Comparison of ENCODE assay signal across 11 mouse cellular contexts in the genomic region with DNA sequence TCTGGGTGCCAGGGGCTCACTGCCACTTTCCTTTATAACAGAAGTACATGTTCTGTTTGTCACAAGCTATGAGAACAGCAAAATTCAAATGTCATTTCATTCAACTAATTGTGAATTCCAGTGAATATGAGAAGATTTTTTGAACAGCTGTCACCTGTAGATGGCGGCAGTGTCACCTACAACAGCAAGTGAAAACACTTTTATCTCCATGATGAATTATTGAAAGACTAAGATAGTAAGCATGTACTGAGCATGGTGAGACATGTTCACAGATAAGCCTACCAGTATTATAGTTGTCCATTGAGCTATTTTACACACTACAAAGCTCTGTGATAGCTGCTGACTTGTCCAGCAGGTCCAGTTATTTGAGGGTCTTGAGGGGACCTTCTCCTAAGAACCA. TPM values are rescaled to one million over a fixed set of nuclear protein-coding genes. Genes with fewer than 3 reads are reported as not detected.
DNase-seq lines count a peak whose midpoint lies in the region; ATAC-seq and TF ChIP-seq lines count a peak whose summit lies in the region.
"Had no signal": no experiment of that assay in that cellular context is flagged by ENCODE, and none has a peak within 500 bp of the region (broad histone marks: within the 10 kb centered on the region; RNA-seq: fewer than 3 reads in every experiment).

No protein-coding gene starts in this region.

- no peaks in the 10 kb centered on the region for H3K4me1 ChIP-seq in ES-Bruce4 (ENCODE audit: control insufficient read depth, insufficient read depth, low read length)
- no peaks in the 10 kb centered on the region for H3K4me1 ChIP-seq in hindbrain, embryonic 13.5 days (replicated peaks)
- H3K4me1 ChIP-seq in midbrain, embryonic 11.5 days (ENCODE audit: control insufficient read depth, insufficient read depth, low read length), result no peaks in the 10 kb centered on the region
- H3K4me1 ChIP-seq: lung, embryonic 15.5 days; stomach, embryonic 15.5 days had no signal

- H3K9me3 ChIP-seq in ES-Bruce4 (replicated peaks; ENCODE audit: control insufficient read depth, insufficient read depth, low read length, poor library complexity, severe bottlenecking), result peaks cover 81% of the 10 kb centered on the region
- H3K9me3 ChIP-seq in hindbrain, embryonic 13.5 days, result no peaks in the 10 kb centered on the region
- no peaks in the 10 kb centered on the region for H3K9me3 ChIP-seq in midbrain, embryonic 11.5 days (ENCODE audit: control insufficient read depth, low read length)
- H3K9me3 ChIP-seq: lung, embryonic 15.5 days; stomach, embryonic 15.5 days had no signal

- no peak overlapping the region for H3K9ac ChIP-seq in ES-Bruce4 (ENCODE audit: low read depth, poor library complexity, severe bottlenecking)
- no peak overlapping the region for H3K9ac ChIP-seq in hindbrain, embryonic 13.5 days
- no peak overlapping the region for H3K9ac ChIP-seq in midbrain, embryonic 11.5 days (ENCODE audit: low read length)
- H3K9ac ChIP-seq: lung, embryonic 15.5 days; stomach, embryonic 15.5 days had no signal

- no peaks in the 10 kb centered on the region for H3K27me3 ChIP-seq in ES-Bruce4 (ENCODE audit: control insufficient read depth, insufficient read depth, low read length, poor library complexity, severe bottlenecking)
- no peaks in the 10 kb centered on the region for H3K27me3 ChIP-seq in hindbrain, embryonic 13.5 days
- no peaks in the 10 kb centered on the region for H3K27me3 ChIP-seq in midbrain, embryonic 11.5 days (ENCODE audit: control insufficient read depth, insufficient read depth, low read length)
- H3K27me3 ChIP-seq: lung, embryonic 15.5 days; stomach, embryonic 15.5 days had no signal

- H3K27ac ChIP-seq in layer of hippocampus, adult 2 months, result no peak overlapping the region
- H3K27ac ChIP-seq in ES-Bruce4 (ENCODE audit: insufficient read depth, low read length), result 0 out of 2 replicates have a peak overlapping the region, but pooled peaks have one; percentile 9
- no peak overlapping the region for H3K27ac ChIP-seq in hindbrain, embryonic 13.5 days
- H3K27ac ChIP-seq in midbrain, embryonic 11.5 days (ENCODE audit: low read depth, low read length), result no peak overlapping the region
- H3K27ac ChIP-seq: lung, embryonic 15.5 days; stomach, embryonic 15.5 days had no signal

- 87% methylated on average over 1 of the region's 1 CpGs for WGBS in hindbrain, embryonic 13.5 days
- 78% methylated on average over 1 of the region's 1 CpGs for WGBS in midbrain, embryonic 11.5 days

- H3K4me3 ChIP-seq in layer of hippocampus, adult 2 months, result no peak overlapping the region
- no peak overlapping the region for H3K4me3 ChIP-seq in ES-Bruce4 (ENCODE audit: low read depth, low read length)
- H3K4me3 ChIP-seq in hindbrain, embryonic 13.5 days, result no peak overlapping the region
- no peak overlapping the region for H3K4me3 ChIP-seq in midbrain, embryonic 11.5 days (ENCODE audit: low read depth, low read length)
- H3K4me3 ChIP-seq: lung, embryonic 15.5 days; stomach, embryonic 15.5 days had no signal

- TF ChIP-seq POLR2A in ES-Bruce4 (IDR thresholded peaks at IDR 0.05; ENCODE audit: insufficient read depth, low read length), result no peak

- no peak overlapping the region for H3K4me2 ChIP-seq in hindbrain, embryonic 13.5 days
- H3K4me2 ChIP-seq in midbrain, embryonic 11.5 days, result no peak overlapping the region
- H3K4me2 ChIP-seq: lung, embryonic 15.5 days; stomach, embryonic 15.5 days had no signal

- ATAC-seq in hindbrain, embryonic 13.5 days (ENCODE audit: low FRiP score), result no peak
- no peak for ATAC-seq in midbrain, embryonic 11.5 days (ENCODE audit: low FRiP score)

- no peak for DNase-seq in layer of hippocampus, adult 2 months (ENCODE audit: low spot score in 2 of 2)
- DNase-seq in layer of hippocampus, adult 9-11 months, result no peak
- peak; percentile 16 for DNase-seq in brain, adult 2 months (ENCODE audit: low read depth, low spot score)
- peak; percentile 27 for DNase-seq in mesoderm, embryonic 11.5 days (ENCODE audit: low read depth, low spot score)
- no peak for DNase-seq in midbrain, embryonic 11.5 days (ENCODE audit: low spot score, missing footprints)
- DNase-seq: cerebellum, adult 11 months had no signal

- peak; percentile 77 for TF ChIP-seq CTCF in layer of hippocampus, adult 2 months (conservative IDR thresholded peaks at IDR 0.05)
- TF ChIP-seq CTCF in ES-Bruce4 (IDR thresholded peaks at IDR 0.05; ENCODE audit: low read depth, low read length), result no peak

- TF ChIP-seq EP300 in ES-Bruce4 (IDR thresholded peaks at IDR 0.05; ENCODE audit: insufficient read depth, low read depth, low read length), result no peak

- no peaks in the 10 kb centered on the region for H3K36me3 ChIP-seq in ES-Bruce4 (ENCODE audit: control insufficient read depth, insufficient read depth, low read length, poor library complexity, severe bottlenecking)
- H3K36me3 ChIP-seq in hindbrain, embryonic 13.5 days, result no peaks in the 10 kb centered on the region
- no peaks in the 10 kb centered on the region for H3K36me3 ChIP-seq in midbrain, embryonic 11.5 days (ENCODE audit: control insufficient read depth, insufficient read depth, low read length)
- H3K36me3 ChIP-seq: lung, embryonic 15.5 days; stomach, embryonic 15.5 days had no signal

RNA-seq across cellular contexts. Expression of a gene that starts 12.6 kb away (rescaled TPM):
- total RNA-seq in layer of hippocampus, adult 2 months (2021), result not detected
- polyA plus RNA-seq in ES-Bruce4 (2011; ENCODE audit: insufficient read depth, insufficient read length, low read depth, missing spikeins), result 0.43 and 0.48 TPM in 2 replicates
- polyA plus RNA-seq in hindbrain, embryonic 13.5 days (2015; fragmentation: Nextera tagmentation; extraction: Ambion mirVana), result not detected in 2 replicates
- not detected in 2 replicates for polyA plus RNA-seq in midbrain, embryonic 11.5 days (2014; fragmentation: Nextera tagmentation; extraction: Ambion mirVana)
- total RNA-seq: heart, postnatal 10 days had no signal
- polyA plus RNA-seq: lung, embryonic 15.5 days had no signal

RNA-seq across cellular contexts. Expression of a gene that starts 42.5 kb away (rescaled TPM):
- not detected for total RNA-seq in layer of hippocampus, adult 2 months (2021)
- polyA plus RNA-seq in ES-Bruce4 (2011; ENCODE audit: insufficient read depth, insufficient read length, low read depth, missing spikeins), result not detected in 2 replicates
- 0.23 and 0.25 TPM in 2 replicates for polyA plus RNA-seq in hindbrain, embryonic 13.5 days (2015; fragmentation: Nextera tagmentation; extraction: Ambion mirVana)
- 0.23 and 0.28 TPM in 2 replicates for polyA plus RNA-seq in midbrain, embryonic 11.5 days (2014; fragmentation: Nextera tagmentation; extraction: Ambion mirVana)
- total RNA-seq: heart, postnatal 10 days had no signal

Comparison
In these comparisons a context has a peak if more than half of its experiments do, and no peak if none do; other contexts are left out.
1. DNase-seq: peak in brain, adult 2 months (single experiment) and mesoderm, embryonic 11.5 days (single experiment); none in layer of hippocampus, adult 2 months (0 of 2), layer of hippocampus, adult 9-11 months (single experiment) and midbrain, embryonic 11.5 days (single experiment).